Mouse (Mus musculus) layer of hippocampus, postnatal 14 days (tissue): ENCODE results near the gene Fgfr2. TPM values are rescaled to one million over a fixed set of nuclear protein-coding genes. Genes with fewer than 3 reads are reported as not detected.

Experiments
- DNase-seq, 2 experiments: peaks; one replicate each; pipeline ENCODE4 v3.0.0; 2021 to 2022; ENCODE audit warnings: low spot score in 2 of 2, mixed read lengths in 1 of 2
- total RNA-seq, 2 experiments: library from RNA; stranded (reverse); gene quantifications; 2 replicates each; pipeline ENCODE4 v1.2.3; 2021

The Fgfr2 gene
- total RNA-seq, 2 experiments from 2014 or later = 38.3 to 40.2 TPM

GRCm38 (mm10) chr7:131605481-131605880 is 1517.7 kb downstream of the Fgfr2 start:
- DNase-seq = no peak

- no peak for DNase-seq
These were observed 1518.2 kb downstream of the Fgfr2 start for GRCm38 (mm10) chr7:131604946-131605345.

- DNase-seq = no peak
These were observed 1520.0 kb downstream of the Fgfr2 start for GRCm38 (mm10) chr7:131603186-131603585.

- no peak for DNase-seq
These were observed 1521.0 kb downstream of the Fgfr2 start for GRCm38 (mm10) chr7:131602106-131602505.

GRCm38 (mm10) chr7:131598483-131598824 is 1524.7 kb downstream of the Fgfr2 start:
- peak; percentile 25 to 32 for DNase-seq

- DNase-seq = no peak
These were observed 1525.2 kb downstream of the Fgfr2 start for GRCm38 (mm10) chr7:131597779-131598482.

GRCm38 (mm10) chr7:131585551-131585950 is 1537.6 kb downstream of the Fgfr2 start:
- DNase-seq = no peak

- DNase-seq = no peak
These were observed 1541.0 kb downstream of the Fgfr2 start for GRCm38 (mm10) chr7:131582178-131582577.

GRCm38 (mm10) chr7:131575246-131575645 is 1547.9 kb downstream of the Fgfr2 start:
- DNase-seq = peak in 1 of 2 experiments; percentile 2

- no peak for DNase-seq
These were observed 1562.5 kb downstream of the Fgfr2 start for GRCm38 (mm10) chr7:131560697-131561042.

GRCm38 (mm10) chr7:131559986-131560696 is 1563.0 kb downstream of the Fgfr2 start, which contains the start of gene Bub3:
Gene Bub3, plus strand, starts transcription at chr7:131560222.
- peak; percentile 91 to 95 for DNase-seq

GRCm38 (mm10) chr7:131557751-131558150 is 1565.4 kb downstream of the Fgfr2 start:
- DNase-seq = no peak

GRCm38 (mm10) chr7:131556541-131557271 is 1566.4 kb downstream of the Fgfr2 start:
- no peak for DNase-seq

GRCm38 (mm10) chr7:131556116-131556515 is 1567.0 kb downstream of the Fgfr2 start:
- DNase-seq = no peak

GRCm38 (mm10) chr7:131555301-131556081 is 1567.7 kb downstream of the Fgfr2 start:
- DNase-seq = no peak

GRCm38 (mm10) chr7:131554341-131555180 is 1568.6 kb downstream of the Fgfr2 start:
- DNase-seq = no peak

- no peak for DNase-seq
These were observed 1569.4 kb downstream of the Fgfr2 start for GRCm38 (mm10) chr7:131553771-131554175.

GRCm38 (mm10) chr7:131552781-131553180 is 1570.4 kb downstream of the Fgfr2 start:
- no peak for DNase-seq

GRCm38 (mm10) chr7:131551931-131552741 is 1571.0 kb downstream of the Fgfr2 start:
- no peak for DNase-seq
